Mouse (Mus musculus) neural tube, embryonic 13.5 days (tissue): ENCODE measurements around the gene Hmx2. TPM values are rescaled to one million over a fixed set of nuclear protein-coding genes. Genes with fewer than 3 reads are reported as not detected.

Source experiments
- polyA plus RNA-seq: library from polyadenylated mRNA; unstranded; fragments of >200 nt; fragmentation: Nextera tagmentation; extraction: Ambion mirVana; gene quantifications from 2 replicates; pipeline ENCODE4 v1.2.1, GENCODE M21; 2015

Hmx2 gene
- polyA plus RNA-seq, 1 experiment from 2014 or later, result 1.5 TPM

Other genes starting within 250 kb of the Hmx2 start
- gene Cuzd1, start 226.5 kb upstream of the Hmx2 start, polyA plus RNA-seq, result not detected in 2 replicates
- gene Fam24b, start 219.3 kb upstream of the Hmx2 start, polyA plus RNA-seq, result not detected in 2 replicates
- not detected in 2 replicates for gene Fam24a, start 214.9 kb upstream of the Hmx2 start, polyA plus RNA-seq
- gene 2310057M21Rik, start 186.0 kb upstream of the Hmx2 start, polyA plus RNA-seq, result 24.3 and 29.0 TPM in 2 replicates
- gene Pstk, start 177.6 kb upstream of the Hmx2 start, polyA plus RNA-seq, result 42.1 and 50.4 TPM in 2 replicates
- gene Ikzf5, start 138.3 kb upstream of the Hmx2 start, polyA plus RNA-seq, result 12.6 and 15.5 TPM in 2 replicates
- 82.8 and 92.2 TPM in 2 replicates for gene Acadsb, start 138.2 kb upstream of the Hmx2 start, polyA plus RNA-seq
- 0.52 and 1.0 TPM in 2 replicates for gene Hmx3, start 5.9 kb upstream of the Hmx2 start, polyA plus RNA-seq
- gene Bub3, start 11.4 kb downstream of the Hmx2 start, polyA plus RNA-seq, result 148 and 173 TPM in 2 replicates